Comparison of ENCODE assay signal across 17 mouse cellular contexts in the genomic region with DNA sequence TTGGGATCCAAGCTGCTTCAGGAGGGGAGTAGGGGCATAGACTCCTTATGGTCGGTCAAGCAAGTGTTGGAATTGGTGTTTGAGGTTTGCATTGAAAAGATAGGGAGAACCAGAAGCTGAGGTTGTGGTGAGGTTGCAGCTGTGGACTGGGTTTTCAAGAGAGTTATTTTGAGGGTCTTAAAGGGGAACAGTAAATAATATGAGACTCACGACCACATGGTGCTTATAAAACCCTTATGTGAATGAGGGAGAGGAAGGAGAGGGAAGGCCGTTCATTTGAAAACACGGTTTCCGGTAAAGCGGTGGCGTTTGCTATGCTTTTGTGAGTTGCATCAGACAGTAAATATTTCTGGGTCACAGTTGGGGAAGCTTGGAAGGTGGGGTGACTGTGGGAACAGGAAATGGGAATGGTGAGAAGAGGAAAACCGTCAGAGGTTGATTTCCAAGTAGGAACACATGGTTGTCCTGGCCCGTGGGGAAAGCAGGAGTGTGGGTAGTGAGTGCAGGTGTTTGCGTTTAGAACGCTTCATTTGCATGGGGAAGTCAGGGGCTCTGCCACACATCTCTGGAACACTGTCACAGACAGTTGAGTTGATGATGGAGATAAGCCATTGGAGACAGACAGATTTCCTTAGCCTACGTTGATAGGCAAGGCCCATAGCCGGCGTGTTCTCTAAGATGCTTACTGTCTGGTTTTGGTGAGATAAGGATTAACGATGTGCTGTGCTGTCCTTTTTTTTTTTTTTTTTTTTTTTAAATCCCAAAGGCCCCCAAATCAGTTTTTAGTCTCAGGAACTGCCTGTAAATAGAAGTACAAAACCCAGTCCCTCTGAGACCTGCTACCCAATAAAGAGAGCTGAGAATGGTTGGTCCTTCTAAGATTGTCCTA. TPM values are rescaled to one million over a fixed set of nuclear protein-coding genes. Genes with fewer than 3 reads are reported as not detected.
DNase-seq lines count a peak whose midpoint lies in the region; ATAC-seq and TF ChIP-seq lines count a peak whose summit lies in the region.
"Had no signal": no experiment of that assay in that cellular context is flagged by ENCODE, and none has a peak within 500 bp of the region (broad histone marks: within the 10 kb centered on the region; RNA-seq: fewer than 3 reads in every experiment).

No protein-coding gene starts in this region.

- 45% methylated on average over 15 of the region's 15 CpGs for WGBS in limb, embryonic 12.5 days
- WGBS in limb, embryonic 10.5 days: 77% methylated on average over 15 of the region's 15 CpGs
- 34% methylated on average over 15 of the region's 15 CpGs for WGBS in limb, embryonic 14.5 days
- 82% methylated on average over 15 of the region's 15 CpGs for WGBS in forebrain, embryonic 12.5 days

- TF ChIP-seq POLR2A in limb, embryonic 14.5 days (IDR thresholded peaks at IDR 0.05; ENCODE audit: borderline replicate concordance, extremely low read depth, insufficient read depth, insufficient read length): no peak

- peak overlapping the region; percentile 26; the same call in 1 of the 2 replicates for H3K4me2 ChIP-seq in limb, embryonic 12.5 days
- no peak overlapping the region for H3K4me2 ChIP-seq in limb, embryonic 14.5 days (replicated peaks; ENCODE audit: low read depth, low read length, severe bottlenecking)
- no peak overlapping the region for H3K4me2 ChIP-seq in forebrain, embryonic 12.5 days
- H3K4me2 ChIP-seq: embryonic facial prominence, embryonic 12.5 days; heart, embryonic 15.5 days; hindbrain, embryonic 12.5 days; midbrain, embryonic 15.5 days had no signal

- ATAC-seq in limb, embryonic 12.5 days (ENCODE audit: insufficient number of reproducible peaks, insufficient read depth, low FRiP score, low TSS enrichment, low read depth): no peak
- peak; percentile 60; the same call in 1 of the 2 replicates for ATAC-seq in limb, embryonic 14.5 days (ENCODE audit: low FRiP score, low read depth)
- no peak for ATAC-seq in activated CD4-positive, CD25-positive, alpha-beta regulatory T cell, adult 4 months
- no peak for ATAC-seq in forebrain, embryonic 12.5 days (ENCODE audit: low FRiP score)
- ATAC-seq: midbrain, embryonic 15.5 days had no signal

- H3K4me3 ChIP-seq in limb, embryonic 12.5 days (replicated peaks): no peak overlapping the region
- H3K4me3 ChIP-seq in limb, embryonic 10.5 days: no peak overlapping the region
- H3K4me3 ChIP-seq in limb, embryonic 14.5 days (replicated peaks; ENCODE audit: low read length): no peak overlapping the region
- no peak overlapping the region for H3K4me3 ChIP-seq in forebrain, embryonic 12.5 days (replicated peaks)
- H3K4me3 ChIP-seq: embryonic facial prominence, embryonic 12.5 days; heart, embryonic 15.5 days; hindbrain, embryonic 12.5 days; midbrain, embryonic 15.5 days had no signal

- DNase-seq in limb, embryonic 10.5 days (ENCODE audit: low spot score): no peak
- DNase-seq in Muller cell, postnatal 12 days (ENCODE audit: inconsistent ontology term): peak; percentile 62
- peak; percentile 3 for DNase-seq in limb, embryonic 14.5 days (ENCODE audit: low spot score)
- peak; percentile 28 for DNase-seq in thymus, postnatal 25 days
- DNase-seq: adrenal gland, postnatal 14 days; kidney, adult 2 months; kidney, postnatal 36 days; lung, postnatal 36 days; right cerebral cortex, postnatal 4 days had no signal

- peaks cover 69% of the 10 kb centered on the region for H3K4me1 ChIP-seq in limb, embryonic 12.5 days (replicated peaks)
- H3K4me1 ChIP-seq in limb, embryonic 10.5 days: peaks cover 27% of the 10 kb centered on the region
- H3K4me1 ChIP-seq in limb, embryonic 14.5 days (ENCODE audit: control insufficient read depth, insufficient read depth, low read length): peaks cover 39% of the 10 kb centered on the region
- peaks cover under 1% of the 10 kb centered on the region; the same call in 1 of the 2 replicates for H3K4me1 ChIP-seq in forebrain, embryonic 12.5 days
- H3K4me1 ChIP-seq: hindbrain, embryonic 12.5 days; midbrain, embryonic 15.5 days had no signal

- no peaks in the 10 kb centered on the region for H3K36me3 ChIP-seq in limb, embryonic 12.5 days
- H3K36me3 ChIP-seq in limb, embryonic 10.5 days: no peaks in the 10 kb centered on the region
- no peaks in the 10 kb centered on the region for H3K36me3 ChIP-seq in limb, embryonic 14.5 days (ENCODE audit: control insufficient read depth, insufficient read depth, low read length)
- H3K36me3 ChIP-seq in forebrain, embryonic 12.5 days (replicated peaks): no peaks in the 10 kb centered on the region
- H3K36me3 ChIP-seq: embryonic facial prominence, embryonic 12.5 days; G1E; heart, embryonic 15.5 days; hindbrain, embryonic 12.5 days; midbrain, embryonic 15.5 days had no signal

- no peak overlapping the region for H3K9ac ChIP-seq in limb, embryonic 12.5 days (replicated peaks)
- no peak overlapping the region for H3K9ac ChIP-seq in limb, embryonic 14.5 days (ENCODE audit: low read depth, low read length, severe bottlenecking)
- H3K9ac ChIP-seq in forebrain, embryonic 12.5 days: no peak overlapping the region
- H3K9ac ChIP-seq: embryonic facial prominence, embryonic 12.5 days; heart, embryonic 15.5 days; hindbrain, embryonic 12.5 days; midbrain, embryonic 15.5 days had no signal

- H3K27me3 ChIP-seq in limb, embryonic 12.5 days: no peaks in the 10 kb centered on the region
- H3K27me3 ChIP-seq in limb, embryonic 10.5 days (ENCODE audit: low read depth, poor library complexity, severe bottlenecking): no peaks in the 10 kb centered on the region
- no peaks in the 10 kb centered on the region for H3K27me3 ChIP-seq in limb, embryonic 14.5 days (ENCODE audit: control insufficient read depth, insufficient read depth, low read length)
- 0 out of 2 replicates have a peak, but pooled peaks cover 3% of the 10 kb centered on the region for H3K27me3 ChIP-seq in forebrain, embryonic 12.5 days
- H3K27me3 ChIP-seq: embryonic facial prominence, embryonic 12.5 days; heart, embryonic 15.5 days; hindbrain, embryonic 12.5 days; midbrain, embryonic 15.5 days had no signal

- peak overlapping the region; percentile 64 for H3K27ac ChIP-seq in limb, embryonic 12.5 days
- no peak overlapping the region for H3K27ac ChIP-seq in limb, embryonic 10.5 days
- H3K27ac ChIP-seq in limb, embryonic 14.5 days (replicated peaks; ENCODE audit: low read depth, low read length): no peak overlapping the region
- H3K27ac ChIP-seq in forebrain, embryonic 12.5 days: no peak overlapping the region
- H3K27ac ChIP-seq: embryonic facial prominence, embryonic 12.5 days; heart, embryonic 15.5 days; hindbrain, embryonic 12.5 days; midbrain, embryonic 15.5 days had no signal

- no peaks in the 10 kb centered on the region for H3K9me3 ChIP-seq in limb, embryonic 12.5 days
- no peaks in the 10 kb centered on the region for H3K9me3 ChIP-seq in limb, embryonic 10.5 days (replicated peaks)
- H3K9me3 ChIP-seq in limb, embryonic 14.5 days (ENCODE audit: control insufficient read depth, low read length): no peaks in the 10 kb centered on the region
- H3K9me3 ChIP-seq in forebrain, embryonic 12.5 days: no peaks in the 10 kb centered on the region
- H3K9me3 ChIP-seq: embryonic facial prominence, embryonic 12.5 days; G1E; heart, embryonic 15.5 days; hindbrain, embryonic 12.5 days; midbrain, embryonic 15.5 days had no signal

RNA-seq across cellular contexts. Expression of gene Epb41l2, which starts 44.5 kb away (rescaled TPM):
- 106 and 111 TPM in 2 replicates for polyA plus RNA-seq in limb, embryonic 12.5 days (2016; fragmentation: Nextera tagmentation; extraction: Ambion mirVana)
- 54.0 and 79.4 TPM in 2 replicates for polyA plus RNA-seq in limb, embryonic 10.5 days (2016; fragmentation: Nextera tagmentation; extraction: Ambion mirVana)
- 120 and 143 TPM in 2 replicates for polyA plus RNA-seq in limb, embryonic 14.5 days (2012; rRNA removed)
- 78.1 and 81.7 TPM in 2 replicates for polyA plus RNA-seq in limb, embryonic 14.5 days (2014; fragmentation: Nextera tagmentation; extraction: Ambion mirVana)
- 10 to 100 TPM; 14.6 to 15.4 TPM for polyA plus RNA-seq in activated CD4-positive, CD25-positive, alpha-beta regulatory T cell, adult 4 months (2017; shearing (Covaris generic))
- polyA plus RNA-seq in forebrain, embryonic 12.5 days (2016; fragmentation: Nextera tagmentation; extraction: Ambion mirVana): 39.2 and 42.7 TPM in 2 replicates
- polyA plus RNA-seq: G1E had no signal
